Mouse (Mus musculus) cerebellum, adult 2 months (tissue): ENCODE measurements around the gene Pgpep1.

Experiments used
- CTCF ChIP-seq: fragments of 200-500 bp; IDR thresholded peaks from 2 replicates; pipeline ENCODE4 v1.5.1; 2011; ENCODE audit warnings: low read depth, mild to moderate bottlenecking, control low read depth, low read length, moderate library complexity, borderline replicate concordance; ENCODE audit not compliant: insufficient read depth
- POLR2A ChIP-seq: fragments of 200-500 bp; IDR thresholded peaks from 2 replicates; pipeline ENCODE4 v1.6.1; 2011; ENCODE audit warnings: low read length, control low read depth, borderline replicate concordance; ENCODE audit not compliant: insufficient read depth

- TF ChIP-seq POLR2A (no peak), CTCF (no peak)
Measured at GRCm38 (mm10) chr8:70703287-70703686, 43.1 kb upstream of the Pgpep1 start, which contains the start of gene Iqcn.
